Mouse (Mus musculus) lung, postnatal 10 days (tissue): ENCODE measurements around the gene Fem1b.

Experiments
- DNase-seq: peaks from one replicate; pipeline ENCODE4 v3.0.0; 2021

Gene Fem1b

GRCm38 (mm10) chr9:62777461-62777860, 34.3 kb downstream of the Fem1b start:
- peak; percentile 75 for DNase-seq

DNA sequence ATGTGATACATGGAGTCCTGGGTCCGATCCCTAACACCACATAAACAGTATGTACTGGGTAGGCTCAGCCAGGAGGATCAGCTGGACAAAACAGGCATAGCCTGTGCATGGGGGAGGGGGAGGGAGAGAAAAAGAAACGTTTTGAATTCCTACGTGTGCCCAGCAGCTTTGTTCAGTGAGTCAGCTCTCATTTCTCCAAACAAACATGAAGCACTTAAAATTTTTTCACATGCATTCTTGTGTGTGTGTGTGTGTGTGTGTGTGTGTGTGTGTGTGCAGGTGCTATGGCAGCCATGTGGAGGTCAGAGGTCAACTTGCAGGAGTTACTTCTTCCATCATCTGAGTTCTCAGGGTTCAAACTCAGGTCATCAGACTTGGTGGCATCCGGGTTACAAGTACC, 36.3 kb downstream of the Fem1b start:
- peak; percentile 55 for DNase-seq

- DNase-seq, result peak; percentile 47
Observed at GRCm38 (mm10) chr9:62772746-62773145, 39.0 kb downstream of the Fem1b start.

DNA sequence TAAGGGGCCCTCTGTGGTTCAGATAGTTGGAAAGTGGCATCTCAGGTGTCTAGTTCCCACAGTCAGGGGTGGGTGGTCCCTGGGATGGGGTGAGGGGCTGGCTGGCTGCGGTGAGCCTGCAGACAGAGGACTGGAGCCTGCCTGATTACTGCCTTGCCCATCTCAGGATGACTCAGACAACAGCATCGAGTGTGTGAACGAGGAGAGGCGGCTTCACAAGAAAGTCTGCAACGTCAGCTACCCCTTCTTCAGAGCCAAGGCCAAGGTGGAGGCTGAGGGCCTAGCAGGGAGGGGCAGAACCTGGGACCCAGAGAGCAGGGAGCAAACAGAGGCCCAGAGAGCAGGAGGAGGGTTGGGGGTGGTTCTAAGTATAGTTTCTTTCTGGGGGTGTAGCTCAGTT, 43.4 kb downstream of the Fem1b start:
- DNase-seq, result no peak

DNA sequence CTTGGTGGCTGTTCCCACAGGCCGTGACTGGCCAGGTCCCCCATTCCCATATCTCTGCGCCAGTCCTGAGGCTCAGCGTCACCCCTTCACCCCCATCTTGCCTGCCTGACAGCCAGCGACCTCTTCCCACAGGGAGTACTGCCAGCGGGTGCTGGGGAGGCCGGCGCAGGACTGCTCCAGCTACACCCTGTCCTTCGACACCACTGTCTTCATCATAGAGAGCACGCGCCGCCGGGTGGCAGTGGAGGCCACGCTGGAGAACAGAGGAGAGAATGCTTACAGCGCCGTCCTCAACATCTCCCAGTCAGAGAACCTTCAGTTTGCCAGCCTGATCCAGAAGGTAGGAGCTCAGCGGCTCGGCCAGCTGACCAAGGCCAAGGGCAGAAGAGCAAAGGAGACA, 44.3 kb downstream of the Fem1b start:
- DNase-seq, result no peak

GRCm38 (mm10) chr9:62765346-62765745, 46.4 kb downstream of the Fem1b start:
- no peak for DNase-seq

GRCm38 (mm10) chr9:62763478-62763877, 48.3 kb downstream of the Fem1b start:
- peak; percentile 54 for DNase-seq

DNA sequence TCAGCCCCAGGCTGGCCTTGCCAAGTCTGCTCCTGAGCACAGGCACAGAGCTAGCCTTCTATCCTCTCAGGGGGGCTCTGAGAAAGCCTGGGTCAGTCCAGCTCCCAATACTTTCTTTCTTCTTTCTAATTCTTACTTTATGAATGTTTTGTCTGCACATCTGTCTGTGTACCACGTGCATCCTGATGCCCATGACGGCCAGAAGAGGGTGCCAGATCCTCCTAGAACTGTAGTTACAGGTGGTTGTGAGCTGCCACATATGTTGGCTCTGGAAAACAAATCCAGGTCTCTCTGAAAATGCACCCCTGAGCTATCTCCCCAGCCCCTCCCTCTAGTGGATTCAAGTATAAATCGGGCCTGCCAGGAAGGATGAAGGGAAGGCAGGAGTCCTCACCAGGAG, 52.1 kb downstream of the Fem1b start:
- no peak for DNase-seq

- DNase-seq, result no peak
Observed at GRCm38 (mm10) chr9:62758288-62758687, 53.4 kb downstream of the Fem1b start.

- DNase-seq, result peak; percentile 55
Observed at GRCm38 (mm10) chr9:62750381-62750780, 61.4 kb downstream of the Fem1b start.

DNA sequence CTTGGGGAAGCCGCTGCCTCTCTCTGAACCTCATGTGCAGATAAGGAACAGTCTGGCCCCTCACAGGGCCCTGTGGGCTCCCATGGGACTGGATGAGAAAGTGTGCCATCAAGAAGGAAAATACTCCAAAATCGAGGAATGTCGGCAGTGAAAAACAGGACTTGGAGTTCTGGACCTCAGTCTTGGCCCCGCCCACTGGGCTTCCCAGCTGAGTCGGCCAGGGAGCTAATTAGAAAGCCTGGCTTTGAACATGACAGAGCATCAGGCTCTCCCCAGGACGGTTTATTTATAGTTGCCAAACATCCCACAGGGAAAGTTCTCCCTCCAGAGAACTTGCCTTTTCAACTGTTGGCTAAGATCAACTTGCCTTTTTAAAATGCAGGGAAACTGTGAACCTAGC, 62.1 kb downstream of the Fem1b start:
- DNase-seq, result peak; percentile 75

- peak; percentile 35 for DNase-seq
Observed at GRCm38 (mm10) chr9:62746646-62747045, 65.1 kb downstream of the Fem1b start.

DNA sequence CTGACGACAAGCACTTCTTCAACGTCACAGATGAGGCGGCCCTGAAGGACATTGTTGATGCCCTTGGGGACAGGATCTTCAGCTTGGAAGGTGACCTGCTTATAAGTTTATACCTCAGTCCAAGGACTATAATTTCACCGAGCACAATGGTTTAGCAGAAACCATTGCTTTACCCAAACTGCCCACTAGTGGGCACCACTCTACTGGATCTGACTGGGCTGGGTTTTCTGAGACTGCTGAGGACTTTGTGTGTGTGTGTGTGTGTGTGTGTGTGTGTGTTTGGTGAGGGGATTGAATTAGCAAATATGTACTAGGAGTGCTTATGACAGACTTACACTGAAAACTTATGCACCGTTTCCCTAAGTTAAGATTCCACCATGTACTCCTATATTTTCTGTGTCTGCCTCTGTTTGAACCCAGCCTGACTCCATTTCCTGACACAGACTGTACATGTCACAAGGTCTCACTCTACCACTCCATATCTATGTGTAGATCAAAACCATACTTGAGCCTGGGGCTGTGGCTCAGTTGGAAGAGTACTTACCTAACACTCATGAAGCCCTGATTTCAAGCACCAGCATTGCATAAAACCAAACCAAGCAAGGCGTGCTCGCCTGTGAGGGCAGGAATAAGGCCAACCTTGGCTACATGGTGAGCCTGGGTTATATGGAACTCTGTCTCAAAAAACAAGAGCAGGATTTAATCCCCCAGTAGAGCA, 67.0 kb downstream of the Fem1b start:
- DNase-seq, result peak; percentile 81
